ENCODE assay signal across 14 mouse cellular contexts in the genomic region with DNA sequence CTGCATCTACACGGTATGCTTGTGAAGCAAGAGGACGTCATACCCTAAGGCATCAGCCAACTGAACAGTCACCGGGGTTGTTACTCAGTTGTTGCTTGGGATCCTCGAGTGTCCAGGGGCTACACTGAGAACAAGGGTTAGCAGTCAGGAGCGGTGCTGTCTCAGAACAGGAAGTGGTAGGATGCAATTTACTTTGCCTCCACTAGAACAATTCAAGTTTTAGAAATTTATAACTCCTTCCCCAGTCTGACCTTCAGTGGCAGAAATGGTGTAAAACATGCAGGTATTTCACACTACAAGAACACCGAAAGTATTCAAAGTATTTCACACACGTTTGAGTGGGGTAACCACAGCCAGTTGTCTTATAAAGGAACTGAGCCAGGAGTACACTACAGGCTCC.
"Had no signal": no experiment of that assay in that cellular context is flagged by ENCODE, and none has a peak within 500 bp of the region (broad histone marks: within the 10 kb centered on the region; RNA-seq: fewer than 3 reads in every experiment).

No protein-coding gene starts in this region.

- H3K4me3 ChIP-seq: left cerebral cortex, adult 2 months; limb, embryonic 15.5 days; liver, embryonic 12.5 days; midbrain, embryonic 10.5 days; neural tube, embryonic 13.5 days; stomach, embryonic 15.5 days had no signal

- H3K36me3 ChIP-seq: limb, embryonic 15.5 days; liver, embryonic 12.5 days; midbrain, embryonic 10.5 days; neural tube, embryonic 13.5 days; stomach, embryonic 15.5 days had no signal

- H3K27me3 ChIP-seq: limb, embryonic 15.5 days; liver, embryonic 12.5 days; neural tube, embryonic 13.5 days; stomach, embryonic 15.5 days had no signal

- H3K9me3 ChIP-seq: limb, embryonic 15.5 days; liver, embryonic 12.5 days; midbrain, embryonic 10.5 days; neural tube, embryonic 13.5 days; stomach, embryonic 15.5 days had no signal

- ATAC-seq: liver, embryonic 12.5 days had no signal

- H3K9ac ChIP-seq: limb, embryonic 15.5 days; liver, embryonic 12.5 days; lung, embryonic 14.5 days; neural tube, embryonic 13.5 days; stomach, embryonic 15.5 days had no signal

- H3K27ac ChIP-seq: left cerebral cortex, adult 2 months; limb, embryonic 15.5 days; liver, embryonic 12.5 days; midbrain, embryonic 10.5 days; neural tube, embryonic 13.5 days; stomach, embryonic 15.5 days had no signal

- H3K4me1 ChIP-seq: limb, embryonic 15.5 days; liver, embryonic 12.5 days; midbrain, embryonic 10.5 days; neural tube, embryonic 13.5 days; stomach, embryonic 15.5 days had no signal

- H3K4me2 ChIP-seq: limb, embryonic 15.5 days; liver, embryonic 12.5 days; lung, embryonic 14.5 days; neural tube, embryonic 13.5 days; stomach, embryonic 15.5 days had no signal

- DNase-seq: kidney, postnatal 10 days; kidney, postnatal 4 days; lung, embryonic 14.5 days; midbrain, embryonic 14.5 days; retina, postnatal 1 day; right cerebral cortex, postnatal 14 days; thymus, adult 2 months; thymus, postnatal 4 days had no signal
